8 mouse cellular contexts compared by ENCODE assay signal in the genomic region with DNA sequence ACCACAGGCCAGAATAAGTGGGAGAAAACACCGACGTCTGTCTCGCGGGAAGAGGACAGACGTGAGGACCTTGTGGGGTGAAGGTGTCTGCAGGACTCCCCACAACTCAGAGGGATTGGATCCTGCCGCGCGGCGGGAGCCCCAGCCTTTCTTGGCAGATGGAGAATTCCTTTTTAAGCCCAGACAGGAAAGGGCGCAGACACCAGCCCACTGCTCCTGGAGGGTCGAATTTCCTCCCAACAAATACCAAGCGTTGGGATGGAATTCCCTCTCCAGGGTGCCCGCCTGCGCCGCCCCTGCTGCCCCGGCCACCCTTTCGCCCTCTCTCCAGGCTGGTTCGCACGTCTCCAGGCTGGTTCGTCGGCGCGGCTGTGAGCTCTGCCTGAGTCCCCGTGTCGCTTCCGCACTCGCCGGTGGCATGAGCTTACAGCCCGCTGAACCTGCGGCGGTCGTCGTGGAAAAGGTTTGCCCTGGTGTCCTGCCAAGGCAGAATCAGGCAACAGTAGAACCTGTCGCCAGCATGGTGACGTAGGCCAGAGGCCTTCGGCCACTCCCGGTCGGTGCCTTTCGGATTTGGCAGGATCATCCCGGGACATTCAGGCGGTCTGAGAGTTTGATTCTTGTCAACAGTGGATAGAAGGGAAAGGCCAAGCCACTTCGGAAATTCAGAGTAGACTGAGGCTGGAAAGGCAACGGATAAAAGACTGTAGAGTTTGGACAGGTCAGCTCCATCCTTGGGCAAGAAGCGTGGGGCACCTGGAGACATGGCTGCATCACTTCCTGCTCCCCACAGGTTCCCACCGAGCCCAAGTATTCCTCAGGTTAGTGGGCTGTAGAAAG. TPM values are rescaled to one million over a fixed set of nuclear protein-coding genes. Genes with fewer than 3 reads are reported as not detected.
DNase-seq lines count a peak whose midpoint lies in the region; ATAC-seq lines count a peak whose summit lies in the region.

No protein-coding gene starts in this region.

- WGBS in embryonic facial prominence, embryonic 11.5 days, result 1% methylated on average over 45 of the region's 45 CpGs
- 5% methylated on average over 45 of the region's 45 CpGs for WGBS in intestine, embryonic 14.5 days
- 2% methylated on average over 45 of the region's 45 CpGs for WGBS in neural tube, embryonic 12.5 days

- H3K4me2 ChIP-seq in embryonic facial prominence, embryonic 11.5 days (ENCODE audit: low read depth, low read length), result peak overlapping the region; percentile 32
- H3K4me2 ChIP-seq in intestine, embryonic 14.5 days (ENCODE audit: low read length), result peak overlapping the region; percentile 54
- H3K4me2 ChIP-seq in neural tube, embryonic 12.5 days (replicated peaks), result peak overlapping the region; percentile 50

- peak overlapping the region; percentile 21; the same call in 1 of the 2 replicates for H3K4me3 ChIP-seq in embryonic facial prominence, embryonic 11.5 days (ENCODE audit: low read depth, low read length)
- H3K4me3 ChIP-seq in intestine, embryonic 14.5 days (ENCODE audit: low read depth, low read length), result peak overlapping the region; percentile 33
- peak overlapping the region; percentile 18; the same call in 1 of the 2 replicates for H3K4me3 ChIP-seq in neural tube, embryonic 12.5 days

- peaks cover 36% of the 10 kb centered on the region for H3K27me3 ChIP-seq in embryonic facial prominence, embryonic 11.5 days (ENCODE audit: control insufficient read depth, insufficient read depth, low read length)
- H3K27me3 ChIP-seq in intestine, embryonic 14.5 days (replicated peaks; ENCODE audit: control insufficient read depth, insufficient read depth, low read length), result peaks cover 56% of the 10 kb centered on the region
- peaks cover 73% of the 10 kb centered on the region for H3K27me3 ChIP-seq in neural tube, embryonic 12.5 days (replicated peaks)

- H3K36me3 ChIP-seq in embryonic facial prominence, embryonic 11.5 days (replicated peaks; ENCODE audit: control insufficient read depth, insufficient read depth, low read depth, low read length), result no peaks in the 10 kb centered on the region
- no peaks in the 10 kb centered on the region for H3K36me3 ChIP-seq in intestine, embryonic 14.5 days (ENCODE audit: control insufficient read depth, insufficient read depth, low read length)
- H3K36me3 ChIP-seq in neural tube, embryonic 12.5 days, result no peaks in the 10 kb centered on the region

- H3K9ac ChIP-seq in embryonic facial prominence, embryonic 11.5 days (replicated peaks; ENCODE audit: low read length), result no peak overlapping the region
- H3K9ac ChIP-seq in intestine, embryonic 14.5 days (ENCODE audit: low read length), result 0 out of 2 replicates have a peak overlapping the region, but pooled peaks have one; percentile 13
- no peak overlapping the region for H3K9ac ChIP-seq in neural tube, embryonic 12.5 days

- no peak for ATAC-seq in embryonic facial prominence, embryonic 11.5 days (replicated peaks; ENCODE audit: insufficient number of reproducible peaks, low FRiP score, low TSS enrichment, low read depth)
- 0 out of 2 replicates have a peak, but pooled peaks have one; percentile 32 for ATAC-seq in intestine, embryonic 14.5 days (replicated peaks; ENCODE audit: low FRiP score, low TSS enrichment, low read depth)
- no peak for ATAC-seq in neural tube, embryonic 12.5 days (ENCODE audit: low FRiP score, low read depth)

- DNase-seq in kidney, postnatal 4 days, result peak; percentile 50 to 63
- no peak for DNase-seq in kidney, adult 11 months
- peak; percentile 56 for DNase-seq in embryonic facial prominence, embryonic 11.5 days (ENCODE audit: low spot score)
- DNase-seq in intestine, embryonic 14.5 days (ENCODE audit: low spot score), result peak; percentile 77
- DNase-seq in ovary, postnatal 14 days (ENCODE audit: low spot score), result no peak
- no peak for DNase-seq in layer of hippocampus, postnatal 36 days
- DNase-seq in left cerebral cortex, adult 18-20 months (ENCODE audit: low spot score in 2 of 2), result no peak

- H3K27ac ChIP-seq in embryonic facial prominence, embryonic 11.5 days (replicated peaks; ENCODE audit: low read depth, low read length), result no peak overlapping the region
- H3K27ac ChIP-seq in intestine, embryonic 14.5 days (ENCODE audit: low read depth), result no peak overlapping the region
- H3K27ac ChIP-seq in neural tube, embryonic 12.5 days, result no peak overlapping the region

- no peaks in the 10 kb centered on the region for H3K9me3 ChIP-seq in embryonic facial prominence, embryonic 11.5 days (replicated peaks; ENCODE audit: control insufficient read depth, low read length)
- H3K9me3 ChIP-seq in intestine, embryonic 14.5 days (ENCODE audit: control insufficient read depth, low read length), result no peaks in the 10 kb centered on the region
- no peaks in the 10 kb centered on the region for H3K9me3 ChIP-seq in neural tube, embryonic 12.5 days

- peaks cover 3% of the 10 kb centered on the region; the same call in 1 of the 2 replicates for H3K4me1 ChIP-seq in embryonic facial prominence, embryonic 11.5 days (ENCODE audit: control insufficient read depth, insufficient read depth, low read length)
- peaks cover 5% of the 10 kb centered on the region for H3K4me1 ChIP-seq in intestine, embryonic 14.5 days (replicated peaks; ENCODE audit: control insufficient read depth, insufficient read depth, low read length)
- H3K4me1 ChIP-seq in neural tube, embryonic 12.5 days, result peaks cover 6% of the 10 kb centered on the region; the same call in 1 of the 2 replicates

RNA-seq across cellular contexts. Expression of a gene that starts 22.1 kb away (rescaled TPM):
- 0.22 and 0.67 TPM in 2 replicates for polyA plus RNA-seq in embryonic facial prominence, embryonic 11.5 days (2014; fragmentation: Nextera tagmentation; extraction: Ambion mirVana)
- not detected in 2 replicates for polyA plus RNA-seq in intestine, embryonic 14.5 days (2014; fragmentation: Nextera tagmentation; extraction: Ambion mirVana)
- polyA plus RNA-seq in neural tube, embryonic 12.5 days (2016; fragmentation: Nextera tagmentation; extraction: Ambion mirVana), result 4.1 and 4.5 TPM in 2 replicates
- not detected for total RNA-seq in layer of hippocampus, postnatal 36 days (2021)
- not detected for total RNA-seq in left cerebral cortex, adult 18-20 months (2021)

RNA-seq across cellular contexts. Expression of a gene that starts 30.6 kb away (rescaled TPM):
- polyA plus RNA-seq in embryonic facial prominence, embryonic 11.5 days (2014; fragmentation: Nextera tagmentation; extraction: Ambion mirVana), result not detected in 2 replicates
- 0.35 and 0.39 TPM in 2 replicates for polyA plus RNA-seq in intestine, embryonic 14.5 days (2014; fragmentation: Nextera tagmentation; extraction: Ambion mirVana)
- polyA plus RNA-seq in neural tube, embryonic 12.5 days (2016; fragmentation: Nextera tagmentation; extraction: Ambion mirVana), result 0.10 and 1.3 TPM in 2 replicates
- not detected for total RNA-seq in layer of hippocampus, postnatal 36 days (2021)
- total RNA-seq in left cerebral cortex, adult 18-20 months (2021), result not detected

RNA-seq across cellular contexts. Expression of a gene that starts 45.6 kb away (rescaled TPM):
- polyA plus RNA-seq in embryonic facial prominence, embryonic 11.5 days (2014; fragmentation: Nextera tagmentation; extraction: Ambion mirVana), result not detected in 2 replicates
- polyA plus RNA-seq in intestine, embryonic 14.5 days (2014; fragmentation: Nextera tagmentation; extraction: Ambion mirVana), result 2.0 and 2.6 TPM in 2 replicates
- 10.8 and 13.4 TPM in 2 replicates for polyA plus RNA-seq in neural tube, embryonic 12.5 days (2016; fragmentation: Nextera tagmentation; extraction: Ambion mirVana)
- total RNA-seq in layer of hippocampus, postnatal 36 days (2021), result not detected
- total RNA-seq in left cerebral cortex, adult 18-20 months (2021), result not detected

RNA-seq across cellular contexts. Expression of a gene that starts 50.6 kb away (rescaled TPM):
- 0.20 TPM in 1 of 2 replicates, not detected in the other for polyA plus RNA-seq in embryonic facial prominence, embryonic 11.5 days (2014; fragmentation: Nextera tagmentation; extraction: Ambion mirVana)
- 15.6 and 20.4 TPM in 2 replicates for polyA plus RNA-seq in intestine, embryonic 14.5 days (2014; fragmentation: Nextera tagmentation; extraction: Ambion mirVana)
- polyA plus RNA-seq in neural tube, embryonic 12.5 days (2016; fragmentation: Nextera tagmentation; extraction: Ambion mirVana), result 108 and 119 TPM in 2 replicates
- total RNA-seq in layer of hippocampus, postnatal 36 days (2021), result not detected
- total RNA-seq in left cerebral cortex, adult 18-20 months (2021), result not detected

Comparison
In these comparisons a context has a peak if more than half of its experiments do, and no peak if none do; other contexts are left out.
1. DNase-seq: peak in kidney, postnatal 4 days (2 of 2), embryonic facial prominence, embryonic 11.5 days (single experiment) and intestine, embryonic 14.5 days (single experiment); none in kidney, adult 11 months (single experiment), ovary, postnatal 14 days (single experiment), layer of hippocampus, postnatal 36 days (0 of 2) and left cerebral cortex, adult 18-20 months (0 of 2).
2. Peak in every context shown above with its lines, with median percentiles within 50 percentile points of each other: H3K4me2 ChIP-seq and H3K4me3 ChIP-seq.